Mouse (Mus musculus) embryonic fibroblast, embryonic 13.5 days (primary cell): ENCODE measurements around the gene Klhl33.

ENCODE experiments used
- CTCF ChIP-seq: IDR thresholded peaks from 2 replicates; pipeline ENCODE4 v1.5.1; 2011; ENCODE audit warnings: mild to moderate bottlenecking, control low read depth, low read length, moderate library complexity, borderline replicate concordance; ENCODE audit not compliant: insufficient read depth
- POLR2A ChIP-seq: IDR thresholded peaks from 2 replicates; pipeline ENCODE4 v1.6.1; 2011; ENCODE audit warnings: low read depth, mild to moderate bottlenecking, control low read depth, low read length, moderate library complexity

DNA sequence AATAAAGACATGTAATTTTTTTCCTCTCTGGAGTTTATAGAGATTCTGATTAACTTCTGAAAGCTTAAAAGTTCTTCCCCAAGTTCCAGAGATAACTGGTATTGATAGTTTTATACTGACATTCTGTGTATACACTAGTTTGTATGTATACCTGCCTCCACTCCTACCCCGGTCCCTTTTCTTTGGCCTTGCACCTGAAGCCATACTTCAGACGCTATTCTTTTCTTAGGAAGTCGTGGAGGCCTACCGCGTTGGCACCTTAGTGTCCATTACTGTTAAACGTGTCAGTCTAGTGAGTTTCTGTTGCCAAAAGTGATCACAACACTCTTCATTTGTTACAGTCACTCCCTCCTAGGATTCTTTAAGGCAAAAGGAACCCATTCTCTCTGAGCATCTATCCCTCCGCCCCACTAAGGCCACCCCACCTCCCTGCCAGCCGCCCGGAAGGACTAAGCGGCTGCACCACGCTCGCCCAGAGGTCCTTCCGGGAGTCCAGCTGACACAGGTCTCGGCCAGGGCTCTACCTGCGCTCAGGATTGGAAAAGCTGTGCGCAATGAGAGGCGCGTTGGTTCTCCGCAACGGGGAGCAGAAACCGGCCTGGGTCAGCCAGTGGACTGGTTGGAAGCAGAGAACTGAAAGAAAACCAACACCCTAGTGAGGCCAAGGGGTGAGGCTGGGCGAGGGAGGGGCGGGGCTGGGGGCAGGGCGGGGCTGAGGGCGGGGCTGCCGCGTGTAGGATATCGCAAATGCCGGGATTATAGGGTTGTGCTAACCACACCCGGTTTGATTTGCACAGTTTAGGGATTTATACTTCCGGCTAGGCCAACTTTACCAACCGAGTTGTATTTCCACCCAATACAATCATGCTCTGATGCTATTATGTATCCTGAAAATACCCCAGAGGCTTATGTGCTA lies 27.2 kb downstream of the Klhl33 start, which contains the start of gene Tep1:
- TF ChIP-seq CTCF (no peak), POLR2A (peak; percentile 87)
